Mouse (Mus musculus): ENCODE data around the gene Pak7.

GRCm38 (mm10) chr2:136140807-136141206 is 247.0 kb downstream of the Pak7 start:
- TF ChIP-seq POLR2A (IDR thresholded peaks at IDR 0.05; ENCODE audit: insufficient read depth, low read depth, low read length) (no peak), CTCF (IDR thresholded peaks at IDR 0.05) (no peak), EP300 (IDR thresholded peaks at IDR 0.05; ENCODE audit: insufficient read depth, low read depth, low read length) (no peak)
